Mouse (Mus musculus): ENCODE data around the gene Shisa7.

- TF ChIP-seq EP300 (IDR thresholded peaks at IDR 0.05; ENCODE audit: low read depth) (no peak), CTCF (IDR thresholded peaks at IDR 0.05; ENCODE audit: low read depth) (peak; percentile 79)
These were observed 48.6 kb downstream of the Shisa7 start for GRCm38 (mm10) chr7:4795767-4796433.
